17 mouse cellular contexts compared by ENCODE assay signal in the genomic region with DNA sequence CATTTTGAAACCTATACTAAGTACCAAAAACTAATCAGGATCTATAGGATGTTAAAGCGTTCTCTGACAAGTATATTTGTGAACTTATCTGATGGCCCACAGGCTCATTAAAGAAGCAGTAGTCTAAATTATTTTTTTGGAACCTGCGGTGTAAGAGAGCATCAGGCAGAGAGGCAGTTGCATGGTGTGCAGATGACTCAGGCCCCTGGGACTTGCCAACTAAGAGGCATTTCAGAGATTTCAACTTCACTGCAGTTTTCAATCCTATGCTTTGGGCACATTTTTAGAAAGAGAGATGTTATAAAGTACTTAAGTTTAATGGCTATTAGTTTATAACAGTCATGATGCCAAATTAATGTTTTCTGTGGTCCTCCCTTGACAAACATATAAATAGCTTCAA.
"Had no signal": no experiment of that assay in that cellular context is flagged by ENCODE, and none has a peak within 500 bp of the region (broad histone marks: within the 10 kb centered on the region; RNA-seq: fewer than 3 reads in every experiment).

No protein-coding gene starts in this region.

- H3K4me2 ChIP-seq: liver, embryonic 13.5 days; liver, embryonic 15.5 days; lung, embryonic 14.5 days; midbrain, embryonic 12.5 days; neural tube, embryonic 13.5 days; neural tube, embryonic 15.5 days; stomach, embryonic 15.5 days had no signal

- H3K36me3 ChIP-seq: liver, embryonic 13.5 days; liver, embryonic 15.5 days; midbrain, embryonic 10.5 days; stomach, embryonic 15.5 days had no signal

- ATAC-seq: liver, postnatal 0 days; midbrain, embryonic 16.5 days had no signal

- H3K27me3 ChIP-seq: liver, embryonic 13.5 days; liver, embryonic 15.5 days; midbrain, embryonic 12.5 days; neural tube, embryonic 13.5 days; neural tube, embryonic 15.5 days; stomach, embryonic 15.5 days had no signal

- DNase-seq: liver, embryonic 13.5 days; liver, postnatal 0 days; lung, embryonic 14.5 days; lung, postnatal 10 days; lung, postnatal 4 days; midbrain, embryonic 14.5 days; retina, postnatal 1 day; right cerebral cortex, adult 18-20 months; thymus, adult 18-20 months; thymus, postnatal 36 days had no signal

- H3K4me3 ChIP-seq: liver, embryonic 13.5 days; liver, embryonic 15.5 days; midbrain, embryonic 10.5 days; midbrain, embryonic 12.5 days; neural tube, embryonic 13.5 days; neural tube, embryonic 15.5 days; stomach, embryonic 15.5 days had no signal
